Mouse (Mus musculus) heart, postnatal 10 days (tissue): ENCODE measurements around the gene Afdn. TPM values are rescaled to one million over a fixed set of nuclear protein-coding genes. Genes with fewer than 3 reads are reported as not detected.

Experiments
- DNase-seq, 2 experiments: peaks; one replicate each; pipeline ENCODE4 v3.0.0; 2021
- intact Hi-C: fragments of 180-260 bp; cut with DNase I; formaldehyde crosslinking; loops from one replicate; pipeline ENCODE4 v1.15.1; 2025
- total RNA-seq, 2 experiments: library from RNA; stranded (reverse); gene quantifications; 2 replicates each; pipeline ENCODE4 v1.2.3; 2021

Afdn gene
- total RNA-seq, 2 experiments from 2014 or later = 112 to 150 TPM

DNA sequence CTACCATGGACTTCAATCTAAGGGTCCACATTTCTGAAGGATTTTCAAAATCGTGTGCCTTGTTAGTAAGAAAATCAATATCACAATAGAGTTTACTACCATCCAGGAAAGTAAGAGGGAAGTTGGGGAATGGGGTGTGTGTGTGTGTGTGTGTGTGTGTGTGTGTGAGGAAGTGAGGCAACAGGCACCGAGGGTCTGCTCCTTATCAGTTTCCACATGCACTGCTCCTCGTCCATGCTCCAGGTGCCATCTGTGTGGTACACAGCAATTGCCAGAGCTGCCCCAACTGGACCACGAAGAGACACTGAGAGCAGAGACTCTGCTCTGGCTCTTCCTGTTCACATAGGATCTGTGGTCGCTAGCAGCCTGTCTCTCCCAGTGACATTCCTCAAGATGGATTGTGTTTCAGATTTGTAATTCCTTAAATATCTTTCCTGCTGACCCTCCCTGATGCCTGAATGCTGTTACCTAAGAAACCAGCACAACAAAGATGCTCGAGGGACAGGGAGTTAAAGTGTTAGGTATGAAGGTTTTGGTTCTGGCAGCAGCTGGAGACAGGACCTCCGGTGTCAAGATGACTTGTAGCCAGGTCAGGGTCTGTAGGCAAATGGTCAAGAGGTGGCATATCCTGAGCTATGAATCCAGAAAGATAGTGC is 22.1 kb upstream of the Afdn start:
- intact Hi-C loops = loop anchor here (5.0 kb wide), 1 partner anchor 36 kb away; no protein-coding TSS in a partner anchor

DNA sequence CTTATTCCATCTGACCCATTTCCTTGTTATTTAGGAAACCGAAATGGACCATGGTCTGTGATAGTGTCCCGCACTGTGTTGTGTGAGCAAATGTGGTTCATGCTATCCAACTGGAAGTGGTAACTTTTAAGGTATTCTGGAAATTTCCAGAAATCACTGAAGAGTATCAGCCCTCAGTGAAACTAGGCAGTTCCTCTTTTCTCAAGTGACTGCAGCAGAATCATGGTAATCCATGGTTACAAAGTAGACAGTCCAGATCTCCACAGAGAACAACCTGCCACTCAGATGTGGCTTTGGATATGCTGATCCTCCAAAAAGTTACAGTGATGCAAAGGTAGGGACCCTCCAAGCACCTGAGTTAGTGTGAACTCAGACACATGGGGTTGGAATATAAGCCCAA is 21.4 kb upstream of the Afdn start:
- intact Hi-C loops = loop anchor here (5.0 kb wide), 1 partner anchor 37 kb away; no protein-coding TSS in a partner anchor
- DNase-seq = no peak

More for the DNA sequence above, 22.1 kb upstream of the Afdn start:
- no peak for DNase-seq

DNA sequence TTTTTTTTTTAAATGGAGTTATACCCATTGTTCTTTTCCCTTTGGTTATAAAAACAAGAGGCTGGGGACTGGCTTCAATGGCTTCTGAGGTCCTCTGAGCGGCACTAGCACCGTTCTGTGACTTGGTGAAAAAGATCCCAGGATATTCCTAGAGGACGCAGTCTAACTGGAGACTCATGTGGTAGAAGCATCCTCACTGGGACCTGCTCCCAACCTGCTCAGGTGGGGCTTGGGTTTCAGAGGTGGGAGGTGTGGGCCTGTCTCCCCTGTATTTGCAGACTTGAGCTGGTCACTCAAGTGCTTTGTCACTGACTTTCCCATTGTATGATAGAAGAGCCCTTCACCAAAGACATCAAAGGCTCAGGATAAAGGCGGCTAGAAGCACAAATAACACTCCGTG is 20.4 kb upstream of the Afdn start:
- intact Hi-C loops = loop anchor here (5.0 kb wide), 2 partner anchors 38 to 58 kb away; no protein-coding TSS in a partner anchor
- no peak for DNase-seq

DNA sequence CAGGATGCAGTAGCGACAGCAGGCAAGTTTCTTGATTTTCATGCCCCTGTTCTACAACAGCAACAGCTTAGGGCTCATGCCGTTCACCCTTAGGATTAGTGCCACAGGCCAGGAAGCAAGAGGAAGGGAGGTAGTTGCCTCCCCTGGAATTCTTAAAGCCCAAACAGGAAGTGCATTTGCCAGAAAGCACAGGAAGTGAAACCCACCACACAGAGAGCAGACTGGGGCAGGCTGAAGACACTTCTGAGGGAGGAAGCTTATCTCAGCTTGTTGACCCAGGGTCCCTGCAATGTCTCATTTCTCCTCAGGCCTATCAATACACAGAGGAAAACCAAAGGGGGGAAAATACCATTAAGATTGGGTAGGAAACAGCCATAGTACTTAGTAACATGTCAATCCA is 19.5 kb upstream of the Afdn start:
- intact Hi-C loops = loop anchor here (5.0 kb wide), 1 partner anchor 58 kb away; no protein-coding TSS in a partner anchor
- no peak for DNase-seq

DNA sequence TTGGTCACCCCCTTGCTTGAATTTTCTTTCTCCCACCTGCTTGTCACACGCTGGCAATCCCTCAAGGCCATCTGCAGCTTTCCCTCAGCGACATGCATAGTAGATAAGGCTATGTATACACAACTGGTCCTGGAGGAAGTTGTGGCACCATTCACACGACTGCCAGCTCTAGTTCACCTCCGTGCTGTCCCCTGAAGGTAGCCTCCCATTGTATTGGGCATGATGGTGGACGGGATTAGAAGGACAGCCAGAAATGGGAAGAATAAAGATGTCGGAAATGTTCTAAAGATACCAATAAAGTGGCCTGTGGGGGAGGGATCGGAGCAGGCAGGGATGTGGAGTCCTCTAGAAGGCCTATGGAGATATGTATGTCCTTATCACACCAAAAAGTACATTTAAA is 18.7 kb upstream of the Afdn start:
- DNase-seq = no peak
- intact Hi-C loops = loop anchor here (5.0 kb wide), 1 partner anchor 59 kb away; no protein-coding TSS in a partner anchor

DNA sequence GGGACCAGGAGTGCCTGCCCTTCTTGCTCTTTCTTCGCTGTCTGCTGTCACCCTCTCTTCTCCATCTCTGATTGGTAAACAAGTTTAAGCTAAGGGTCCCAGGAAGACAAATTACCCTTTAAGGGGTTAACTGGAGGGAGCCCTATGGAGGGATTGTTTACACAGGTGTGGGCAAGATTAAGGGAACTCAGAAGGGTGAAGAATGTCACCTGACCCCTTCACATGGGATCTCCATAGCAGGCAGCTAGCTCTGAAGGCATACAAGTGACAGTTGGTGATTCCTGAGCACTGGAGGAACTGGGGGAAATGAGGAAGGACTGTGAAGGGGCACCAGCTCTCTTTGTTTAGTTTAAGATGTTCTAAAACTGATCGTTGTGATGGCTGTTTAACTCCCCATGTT is 18.0 kb upstream of the Afdn start:
- no peak for DNase-seq
- intact Hi-C loops = loop anchor here (5.0 kb wide), 1 partner anchor 60 kb away; no protein-coding TSS in a partner anchor

DNA sequence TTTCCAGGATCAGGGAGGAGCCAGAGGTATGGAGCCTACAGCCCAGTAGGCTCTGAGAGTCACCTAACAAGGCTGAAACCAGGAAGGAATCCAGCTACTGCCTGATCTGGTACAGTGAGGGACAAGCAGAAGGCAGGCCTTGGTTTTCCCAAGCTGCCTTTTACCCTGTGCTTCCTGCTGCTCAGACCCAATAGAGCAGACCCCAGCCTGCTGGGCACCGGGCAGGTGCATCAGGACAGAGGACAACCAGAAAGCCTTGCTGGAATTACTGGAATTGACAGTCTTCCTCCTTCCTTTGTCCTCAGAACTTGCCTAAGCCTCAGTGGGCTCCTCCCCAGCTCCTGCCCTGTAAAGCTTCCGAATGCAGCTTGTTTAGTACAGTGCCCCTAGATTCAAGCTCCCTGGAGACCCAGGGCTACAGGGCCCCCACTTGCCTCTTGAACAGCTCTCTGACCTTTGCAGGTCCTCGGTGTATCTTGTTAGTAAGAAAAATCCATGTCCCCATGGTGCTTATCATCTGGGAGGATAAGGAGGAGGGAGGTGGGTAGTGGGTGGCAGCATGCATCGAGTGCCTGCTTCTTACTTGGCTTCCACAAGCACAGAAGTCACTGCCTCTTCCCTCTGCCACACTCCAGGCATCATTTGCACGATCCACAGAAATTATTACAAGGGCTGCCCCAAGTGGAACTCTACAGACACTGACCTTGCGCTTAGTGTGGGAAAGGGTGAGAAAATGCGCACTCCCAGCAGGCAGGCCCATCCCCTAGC is 17.2 kb upstream of the Afdn start:
- DNase-seq = no peak
- intact Hi-C loops = loop anchor here (5.0 kb wide), 1 partner anchor 61 kb away; no protein-coding TSS in a partner anchor

DNA sequence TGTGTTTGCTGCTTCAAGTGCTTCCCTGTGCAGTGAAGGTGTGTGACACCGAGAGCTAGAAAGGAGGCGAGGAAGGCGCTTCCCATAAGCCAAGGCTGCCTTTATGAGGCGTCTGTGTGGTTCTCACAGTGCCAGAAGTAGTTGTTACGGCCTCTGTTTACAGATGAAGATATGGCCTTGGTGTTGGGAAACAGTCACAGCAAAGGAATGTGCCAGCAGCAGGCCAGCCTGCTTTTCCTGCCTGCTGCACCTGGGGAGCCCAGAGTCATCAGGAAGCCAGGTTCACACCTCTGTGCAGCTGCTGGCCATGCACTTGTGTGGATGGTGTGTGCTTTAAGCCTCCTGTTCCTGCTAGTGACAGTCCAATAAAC is 16.6 kb upstream of the Afdn start:
- intact Hi-C loops = loop anchor here (5.0 kb wide), 1 partner anchor 61 kb away; no protein-coding TSS in a partner anchor

DNA sequence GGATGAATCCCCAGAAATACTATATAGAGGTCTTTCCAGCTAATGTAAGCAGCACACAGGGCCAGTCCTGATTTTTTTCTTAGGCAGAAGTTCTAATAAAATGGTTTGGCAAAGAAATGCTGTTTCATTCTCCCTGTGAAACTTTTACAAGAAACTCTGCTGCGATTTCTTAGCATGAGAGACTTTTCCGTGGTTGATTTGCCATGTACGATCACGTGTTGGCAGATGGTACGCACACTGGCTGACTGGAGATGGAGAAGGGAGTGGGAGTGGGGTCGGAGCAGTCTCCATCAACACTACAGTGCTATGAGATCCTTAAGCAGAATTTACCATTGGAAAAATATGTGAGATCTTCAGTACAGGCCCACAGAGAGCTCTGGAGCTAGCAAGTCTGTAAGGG is 16.1 kb upstream of the Afdn start:
- DNase-seq = no peak
- intact Hi-C loops = loop anchor here (5.0 kb wide), 1 partner anchor 62 kb away; no protein-coding TSS in a partner anchor

More for the DNA sequence above, 16.6 kb upstream of the Afdn start:
- no peak for DNase-seq

DNA sequence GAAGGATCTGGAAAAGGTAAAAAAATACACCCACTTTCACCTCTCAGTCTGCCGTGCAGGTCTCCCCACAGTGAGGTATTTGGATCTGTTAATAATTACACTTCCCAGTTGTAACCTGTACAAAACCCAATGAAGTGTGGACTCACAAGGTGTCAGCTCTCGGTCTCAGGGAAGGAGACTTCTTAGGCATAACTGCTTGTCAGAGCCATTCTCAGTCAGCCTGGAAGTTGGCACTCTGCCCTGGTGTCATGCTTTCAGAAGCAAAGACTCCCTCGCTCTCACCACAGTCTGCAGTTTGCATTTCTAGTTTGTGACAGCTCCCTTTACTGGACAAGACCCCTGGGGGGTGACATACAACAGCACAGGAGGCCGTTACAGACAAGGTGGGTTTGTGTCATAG is 15.5 kb upstream of the Afdn start:
- DNase-seq = peak; percentile 63 to 65
- intact Hi-C loops = loop anchor here (5.0 kb wide), 1 partner anchor 63 kb away; no protein-coding TSS in a partner anchor

DNA sequence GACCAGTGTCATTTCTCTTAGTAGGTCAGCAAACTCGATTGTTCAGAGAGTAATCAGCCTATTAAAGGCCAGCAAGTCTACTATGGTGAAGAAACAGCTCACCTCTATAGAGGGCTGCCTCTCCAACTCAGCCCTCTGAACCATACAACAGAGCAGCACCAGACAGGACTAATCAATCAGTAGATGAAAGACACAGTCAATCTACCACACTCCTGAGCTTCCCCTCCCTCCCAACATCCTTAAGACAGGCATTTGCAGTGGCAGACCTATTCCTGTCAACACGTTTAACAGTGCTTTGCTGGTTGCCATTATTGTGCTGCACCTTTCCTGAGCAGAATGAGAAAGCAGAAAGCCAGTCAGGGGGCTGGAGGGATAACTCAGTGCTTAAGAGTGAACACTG is 15.0 kb upstream of the Afdn start:
- DNase-seq = no peak

DNA sequence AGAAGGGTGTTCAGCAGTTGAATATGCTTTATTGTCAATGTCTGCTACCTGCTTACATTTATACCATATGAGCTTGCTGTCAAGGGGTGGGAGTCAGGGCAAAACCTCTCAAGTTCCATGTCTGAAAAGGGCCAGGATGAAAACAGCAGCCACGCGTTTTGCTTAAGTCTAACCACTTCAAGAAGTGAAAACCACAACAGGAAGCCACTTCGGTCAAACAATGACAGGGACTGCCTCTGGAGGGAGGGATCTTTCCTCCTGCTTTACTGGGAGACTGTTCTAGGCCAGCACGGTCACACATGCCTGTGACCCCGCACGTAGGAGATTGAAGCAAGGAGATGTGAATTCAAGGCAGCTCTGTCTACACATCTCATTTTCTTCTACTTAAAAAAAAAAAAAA is 14.0 kb upstream of the Afdn start:
- intact Hi-C loops = no loop called here
- DNase-seq = no peak

More for the DNA sequence above, 15.0 kb upstream of the Afdn start:
- intact Hi-C loops = no loop called here

DNA sequence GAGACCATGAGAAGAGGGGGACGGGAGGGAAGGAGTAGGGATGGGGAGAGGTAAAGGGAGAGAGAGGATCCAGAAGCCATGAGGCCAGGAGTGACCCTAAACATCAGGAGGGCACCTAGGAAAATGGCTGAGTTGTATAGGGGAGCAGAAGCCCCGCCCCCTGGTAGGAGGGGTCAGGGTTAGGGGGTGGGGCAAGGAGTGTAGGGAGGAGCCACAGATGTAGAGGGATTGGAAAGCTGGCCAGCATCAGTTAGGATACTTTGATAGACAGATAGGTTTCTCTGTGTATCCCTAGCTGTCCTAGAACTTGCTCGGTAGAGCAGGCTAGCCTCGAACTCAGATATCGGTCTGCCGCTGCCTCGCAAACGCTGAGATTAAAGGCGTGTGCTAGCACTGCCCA is 12.7 kb upstream of the Afdn start:
- intact Hi-C loops = no loop called here
- DNase-seq = no peak

DNA sequence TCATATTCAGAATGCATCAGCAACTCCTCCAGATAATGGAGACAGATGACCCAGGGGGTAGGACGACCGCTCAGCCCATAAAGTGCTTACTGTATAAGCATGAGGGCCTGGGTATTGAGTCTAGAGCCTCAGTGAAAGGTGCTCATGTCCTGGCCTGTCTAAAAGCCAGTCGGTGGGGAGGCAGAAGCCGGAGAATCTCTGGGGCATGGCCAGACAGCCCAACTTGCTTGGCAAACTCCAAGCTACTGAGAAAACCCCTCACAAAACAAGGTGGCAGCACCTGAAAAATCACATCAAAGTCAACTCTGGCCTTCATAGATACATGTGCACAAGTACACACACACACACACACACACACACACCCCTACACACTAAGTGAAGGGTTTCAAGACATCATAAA is 11.3 kb upstream of the Afdn start:
- intact Hi-C loops = no loop called here
- DNase-seq = no peak

DNA sequence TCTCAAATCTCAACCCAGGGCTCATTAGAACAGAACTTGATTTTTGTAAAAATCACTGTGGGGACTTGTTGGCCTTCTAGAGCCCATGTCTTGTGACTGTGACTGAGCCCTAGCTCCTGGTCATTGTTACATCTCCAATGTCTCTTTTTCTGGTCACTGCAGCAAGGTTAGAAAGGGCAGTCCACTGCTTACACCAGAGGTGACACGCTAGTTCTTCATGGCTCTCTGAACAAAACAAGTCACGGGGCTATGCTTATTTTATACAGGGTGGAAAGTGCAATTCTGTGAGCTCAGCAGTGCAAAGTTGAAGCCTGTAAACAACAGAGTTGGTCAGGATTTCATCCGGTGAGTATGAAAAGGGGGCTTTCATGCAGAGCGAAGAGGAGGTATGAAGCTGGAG is 6.4 kb upstream of the Afdn start:
- DNase-seq = no peak
- intact Hi-C loops = no loop called here

DNA sequence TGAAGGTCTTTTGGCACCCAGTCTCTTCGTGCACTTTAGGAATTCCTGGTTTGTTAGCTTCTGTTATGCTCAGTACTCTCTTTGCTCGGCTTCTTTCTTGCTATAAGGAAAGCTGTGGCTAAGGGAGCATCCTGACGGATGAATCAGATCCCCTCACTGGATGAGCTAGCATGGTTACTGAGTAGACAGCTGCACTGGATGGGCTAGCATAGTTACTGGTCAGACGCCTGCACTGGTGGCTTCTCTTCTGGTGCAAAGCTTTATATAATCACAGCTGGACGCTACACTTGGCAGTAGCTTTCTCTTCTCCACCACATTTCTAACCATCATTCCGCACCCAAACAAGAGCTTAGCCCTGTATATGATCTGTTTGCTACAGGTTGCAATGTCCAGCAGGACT is 5.4 kb upstream of the Afdn start:
- DNase-seq = no peak
- intact Hi-C loops = loop anchor here (5.0 kb wide), 1 partner anchor 53 kb away; no protein-coding TSS in a partner anchor

DNA sequence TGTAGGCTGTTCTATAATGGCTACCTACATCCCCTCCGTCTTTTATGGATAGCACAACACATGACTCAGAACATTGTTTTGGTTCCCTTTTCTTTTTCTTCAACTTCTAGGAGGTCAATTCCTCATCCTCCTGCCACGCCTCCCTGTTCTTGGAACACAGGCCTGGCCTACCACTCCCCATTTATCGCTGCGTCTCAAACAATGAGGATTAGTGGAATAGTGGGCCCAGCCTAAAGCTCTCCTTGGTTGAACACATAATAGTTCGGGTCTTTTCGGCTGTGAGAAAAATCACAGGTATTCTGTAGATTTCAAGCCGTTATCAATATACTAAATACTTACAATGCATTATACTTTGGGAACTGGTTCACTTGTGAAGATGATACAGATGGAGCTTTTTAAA is 1.8 kb upstream of the Afdn start:
- DNase-seq = no peak
- intact Hi-C loops = loop anchor here (2.0 to 5.0 kb wide), 2 partner anchors 56 to 76 kb away; no protein-coding TSS in a partner anchor

DNA sequence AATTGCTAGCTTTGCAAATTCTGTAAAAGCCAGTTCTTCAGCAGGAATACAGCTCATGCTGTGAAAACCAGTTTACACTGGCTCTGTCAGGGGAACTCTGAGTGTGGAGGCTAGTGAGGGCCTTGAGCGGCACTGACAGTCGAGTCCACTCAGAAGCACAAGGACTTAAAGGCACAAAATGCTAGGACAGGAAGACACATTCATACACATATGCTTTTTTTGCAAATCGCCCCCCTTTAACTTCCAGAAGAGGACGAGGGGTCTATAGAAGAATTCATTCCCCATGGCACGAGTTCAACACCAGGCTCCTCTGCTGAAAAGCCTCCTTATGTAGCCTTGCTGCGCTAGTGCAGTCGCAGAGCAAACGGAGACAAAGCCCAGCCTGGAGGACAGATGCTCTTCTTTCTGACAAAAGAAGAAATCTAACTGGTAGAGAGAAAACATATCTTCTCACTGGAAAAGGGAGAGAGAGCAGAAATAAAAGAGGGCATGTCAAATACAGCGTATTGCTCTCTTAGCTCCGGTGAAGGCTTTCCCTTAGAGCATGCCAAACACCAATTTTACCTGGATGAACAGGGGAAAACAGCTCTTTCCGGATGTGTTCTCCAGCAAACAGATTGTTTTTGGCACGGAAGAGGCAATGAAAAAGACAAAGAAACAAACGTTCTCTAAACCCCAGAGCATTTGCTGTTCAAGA is 1.0 kb upstream of the Afdn start:
- intact Hi-C loops = loop anchor here (2.0 to 5.0 kb wide), 2 partner anchors 57 to 77 kb away; no protein-coding TSS in a partner anchor
- DNase-seq = peak; percentile 31 to 50

DNA sequence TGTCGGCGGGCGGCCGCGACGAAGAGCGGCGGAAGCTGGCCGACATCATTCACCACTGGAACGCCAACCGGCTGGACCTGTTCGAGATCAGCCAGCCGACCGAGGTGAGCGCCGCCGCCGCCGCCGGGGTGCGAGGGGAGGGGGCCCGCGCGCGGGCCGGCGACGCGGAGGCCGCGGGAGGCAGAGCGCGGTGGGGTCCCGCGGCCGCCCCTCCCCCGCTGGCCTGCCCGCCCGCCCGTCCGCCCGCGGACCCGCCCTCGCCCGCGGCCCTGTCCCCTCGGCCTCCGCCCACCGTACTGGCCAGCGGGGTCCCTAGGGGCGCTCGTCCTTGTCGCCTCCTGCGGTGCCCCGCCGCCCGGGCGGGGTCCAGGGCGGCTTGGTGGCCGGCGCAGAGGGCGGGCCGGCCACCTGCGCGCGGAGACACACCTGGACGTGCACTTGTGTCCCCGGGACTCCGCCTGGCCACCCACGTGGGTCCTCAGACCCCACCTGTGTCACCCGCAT is 388 bp downstream of the Afdn start:
- intact Hi-C loops = no loop called here

DNA sequence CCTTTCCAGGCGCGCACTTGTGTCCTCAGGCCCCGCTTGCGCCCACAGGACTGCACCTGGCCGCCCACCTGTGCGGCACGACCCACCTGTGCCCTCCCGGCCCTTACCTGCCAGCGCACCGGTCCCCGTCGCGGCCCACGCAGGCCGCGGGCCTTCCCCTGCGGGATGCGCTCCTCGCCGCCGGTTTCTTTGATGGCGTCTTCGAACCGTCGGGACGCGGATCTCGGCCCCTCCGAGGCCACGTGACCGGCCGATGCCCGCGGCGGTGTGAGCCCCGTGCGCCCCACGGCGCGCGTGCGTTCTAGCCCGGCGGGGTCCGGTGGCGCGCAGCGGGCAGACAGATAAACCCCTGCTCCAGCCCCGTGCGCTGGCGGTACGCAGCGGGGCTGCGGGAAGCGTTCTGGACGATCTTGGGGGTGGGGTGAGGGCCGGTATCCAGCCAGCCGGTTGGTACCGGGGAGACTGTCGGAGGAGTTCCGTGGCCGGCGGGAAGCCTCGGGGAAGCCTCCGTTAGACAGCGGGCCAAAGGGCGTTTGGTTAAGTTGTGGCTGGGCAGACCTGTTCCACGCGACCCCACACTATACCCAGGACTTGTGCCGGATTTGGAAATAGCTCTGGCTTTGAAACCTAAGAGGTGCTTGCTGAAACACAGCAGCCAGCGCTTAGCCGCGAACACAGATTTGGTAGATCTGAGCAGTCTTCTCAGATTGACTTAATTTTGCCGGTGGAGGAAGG is 1.0 kb downstream of the Afdn start, which contains the start of gene Tcte2:
Tcte2 (minus strand) TSS at position 647 of the 735 bp plus-strand sequence.
- DNase-seq = peak; percentile 47 to 60
- intact Hi-C loops = no loop called here

More for the DNA sequence above, 388 bp downstream of the Afdn start:
- peak; percentile 37 to 43 for DNase-seq
